Mouse (Mus musculus): ENCODE results near the gene Qsox1.

GRCm38 (mm10) chr1:155759167-155759566, 53.5 kb downstream of the Qsox1 start:
- TF ChIP-seq CTCF (IDR thresholded peaks at IDR 0.05; ENCODE audit: low read depth) (no peak), EP300 (IDR thresholded peaks at IDR 0.05; ENCODE audit: low read depth) (no peak)

All from liver, postnatal 0 days (tissue).